Mouse (Mus musculus): ENCODE measurements around the gene Mia3. TPM values are rescaled to one million over a fixed set of nuclear protein-coding genes. Genes with fewer than 3 reads are reported as not detected.
A peak's percentile ranks its signal among the peaks of the same experiment; 100 is the strongest.
"Not testable (repeated sequence)": the region's sequence is repeated elsewhere in the genome, so short reads cannot be mapped to it uniquely, and the experiment has no call there.

Gene Mia3
- total RNA-seq, 2 experiments from 2014 or later, result 169 to 229 TPM

- intact Hi-C loops (cut with DNase I), result loop anchor here (1.0 kb wide), 1 partner anchor 20 kb away; the partner anchor contains the start of gene Taf1a
- H3K27ac ChIP-seq, result peak overlapping the region; percentile 95
- H3K4me3 ChIP-seq, result peak overlapping the region; percentile 92
- DNase-seq, result peak; percentile 27
- TF ChIP-seq CTCF (IDR thresholded peaks at IDR 0.05), result peak; percentile 5; the same call in 1 of the 2 replicates
Observed at GRCm38 (mm10) chr1:183368601-183369400, 552 bp downstream of the Mia3 start.

GRCm38 (mm10) chr1:183366361-183366760, 3.0 kb downstream of the Mia3 start:
- DNase-seq, result no peak
- intact Hi-C loops (cut with DNase I), result no loop called here
- Histone ChIP-seq H3K27ac (no peak overlapping the region), H3K4me3 (no peak overlapping the region)
- no peak for TF ChIP-seq CTCF (IDR thresholded peaks at IDR 0.05)

GRCm38 (mm10) chr1:183363577-183363867, 5.8 kb downstream of the Mia3 start:
- DNase-seq, result peak; percentile 53
- TF ChIP-seq CTCF (IDR thresholded peaks at IDR 0.05), result no peak
- intact Hi-C loops (cut with DNase I), result no loop called here
- H3K4me3 ChIP-seq, result no peak overlapping the region
- peak overlapping the region; percentile 66 for H3K27ac ChIP-seq

- TF ChIP-seq CTCF (IDR thresholded peaks at IDR 0.05), result no peak
- H3K27ac ChIP-seq, result peak overlapping the region; percentile 51; the same call in 1 of the 2 replicates
- intact Hi-C loops (cut with DNase I), result no loop called here
- H3K4me3 ChIP-seq, result no peak overlapping the region
- peak; percentile 33 for DNase-seq
Observed at GRCm38 (mm10) chr1:183362729-183363576, 6.4 kb downstream of the Mia3 start.

- Histone ChIP-seq H3K27ac (no peak overlapping the region), H3K4me3 (no peak overlapping the region)
- intact Hi-C loops (cut with DNase I), result no loop called here
- no peak for DNase-seq
- no peak for TF ChIP-seq CTCF (IDR thresholded peaks at IDR 0.05)
Observed at GRCm38 (mm10) chr1:183362301-183362700, 7.1 kb downstream of the Mia3 start.

- no peak for DNase-seq
- Histone ChIP-seq H3K27ac (no peak overlapping the region), H3K4me3 (no peak overlapping the region)
- TF ChIP-seq CTCF (IDR thresholded peaks at IDR 0.05), result no peak
- intact Hi-C loops (cut with DNase I), result no loop called here
Observed at GRCm38 (mm10) chr1:183358901-183359300, 10.5 kb downstream of the Mia3 start.

GRCm38 (mm10) chr1:183349840-183350239, 19.5 kb downstream of the Mia3 start:
- TF ChIP-seq CTCF (IDR thresholded peaks at IDR 0.05), result peak; percentile 71
- Histone ChIP-seq H3K4me3 (no peak overlapping the region), H3K27ac (0 out of 2 replicates have a peak overlapping the region, but pooled peaks have one; percentile 0)
- intact Hi-C loops (cut with DNase I), result no loop called here
- peak; percentile 40 for DNase-seq

- intact Hi-C loops (cut with DNase I), result no loop called here
- Histone ChIP-seq H3K4me3 (peak overlapping the region; percentile 99), H3K27ac (peak overlapping the region; percentile 97)
- no peak for TF ChIP-seq CTCF (IDR thresholded peaks at IDR 0.05)
- no peak for DNase-seq
Observed at GRCm38 (mm10) chr1:183345817-183346195, 23.5 kb downstream of the Mia3 start.

- intact Hi-C loops (cut with DNase I), result no loop called here
- Histone ChIP-seq H3K4me3 (peak overlapping the region; percentile 99), H3K27ac (peak overlapping the region; percentile 97)
- DNase-seq, result peak; percentile 92
- no peak for TF ChIP-seq CTCF (IDR thresholded peaks at IDR 0.05)
Observed at GRCm38 (mm10) chr1:183344886-183345816, 24.2 kb downstream of the Mia3 start.

GRCm38 (mm10) chr1:183342902-183343301, 26.5 kb downstream of the Mia3 start:
- H3K27ac ChIP-seq; H3K4me3 ChIP-seq; intact Hi-C loops (cut with DNase I); DNase-seq: not testable (repeated sequence)

GRCm38 (mm10) chr1:183327171-183327570, 42.2 kb downstream of the Mia3 start:
- H3K27ac ChIP-seq, result no peak overlapping the region
- TF ChIP-seq CTCF (IDR thresholded peaks at IDR 0.05), result no peak
- no peak overlapping the region for H3K4me3 ChIP-seq
- intact Hi-C loops (cut with DNase I), result no loop called here
- no peak for DNase-seq

GRCm38 (mm10) chr1:183324433-183324832, 44.9 kb downstream of the Mia3 start:
- TF ChIP-seq CTCF (IDR thresholded peaks at IDR 0.05), result no peak
- intact Hi-C loops (cut with DNase I), result no loop called here
- DNase-seq, result no peak
- H3K27ac ChIP-seq, result no peak overlapping the region
- H3K4me3 ChIP-seq, result no peak overlapping the region

All from gastrocnemius, adult 2 months (tissue).